Mouse (Mus musculus) G1E (cell line): ENCODE results near the gene Mia2. TPM values are rescaled to one million over a fixed set of nuclear protein-coding genes. Genes with fewer than 3 reads are reported as not detected.

Experiments
- ATAC-seq: 2 replicates; pipeline ENCODE4 v1.8.0; 2016; ENCODE audit warnings: mild to moderate bottlenecking; ENCODE audit not compliant: insufficient number of reproducible peaks, poor library complexity, low FRiP score, severe bottlenecking; ENCODE audit errors: extremely low read depth
- DNase-seq: peaks from one replicate; pipeline ENCODE4 v3.0.0; 2012; ENCODE audit warnings: low spot score
- H3K27me3 ChIP-seq: 2 replicates; pipeline ENCODE4 v1.6.1; 2012; ENCODE audit warnings: mild to moderate bottlenecking, low read length, inconsistent platforms; ENCODE audit not compliant: insufficient read depth
- H3K36me3 ChIP-seq: replicated peaks from 2 replicates; pipeline ENCODE3; 2012; ENCODE audit warnings: mild to moderate bottlenecking, inconsistent platforms
- H3K4me1 ChIP-seq: 2 replicates; pipeline ENCODE4 v1.6.1; 2012; ENCODE audit warnings: low read depth, low read length, inconsistent platforms, mixed read lengths; ENCODE audit not compliant: insufficient read depth
- H3K4me3 ChIP-seq: 2 replicates; pipeline ENCODE4 v1.5.1; 2012; ENCODE audit warnings: low read depth, mild to moderate bottlenecking, inconsistent platforms, low read length, moderate library complexity, mixed read lengths
- H3K9me3 ChIP-seq: replicated peaks from 2 replicates; pipeline ENCODE4 v1.6.1; 2012; ENCODE audit warnings: inconsistent platforms
- CTCF ChIP-seq: IDR thresholded peaks from 2 replicates; pipeline ENCODE4 v1.5.1; 2012; ENCODE audit warnings: low read depth, low read length, inconsistent platforms, mixed read lengths
- GATA1 ChIP-seq: IDR thresholded peaks from 2 replicates; pipeline ENCODE4 v1.6.1; 2012; ENCODE audit warnings: borderline replicate concordance, low read length, inconsistent platforms, mixed read lengths
- GATA2 ChIP-seq: IDR thresholded peaks from 2 replicates; pipeline ENCODE4 v1.6.1; 2012; ENCODE audit warnings: low read depth, low read length, inconsistent platforms, borderline replicate concordance
- POLR2AphosphoS5 ChIP-seq: IDR thresholded peaks from 2 replicates; pipeline ENCODE4 v1.6.1; 2012; ENCODE audit warnings: low read depth, low read length, inconsistent platforms; ENCODE audit not compliant: insufficient replicate concordance
- TAL1 ChIP-seq: conservative IDR thresholded peaks from 2 replicates; pipeline ENCODE4 v1.6.1; 2012; ENCODE audit warnings: low read depth, low read length, inconsistent platforms, mixed read lengths
- polyA plus RNA-seq: library from polyadenylated mRNA; stranded (reverse); fragments of >175 nt; gene quantifications from 2 replicates; pipeline ENCODE4 v1.2.3, GENCODE M21; 2012
- total RNA-seq, 2 experiments: library from RNA; stranded (forward) in 1 of 2; stranded (reverse) in 1 of 2; fragments of 200-1000 nt in 1 of 2; fragments of >200 nt in 1 of 2; fragmentation: Nextera tagmentation in 1 of 2; gene quantifications; 2 replicates each; pipeline ENCODE4 v1.2.3; 2014 to 2017

Mia2 gene
- total and polyA plus RNA-seq, 3 experiments = 50.5 to 151 (median 147) TPM

DNA sequence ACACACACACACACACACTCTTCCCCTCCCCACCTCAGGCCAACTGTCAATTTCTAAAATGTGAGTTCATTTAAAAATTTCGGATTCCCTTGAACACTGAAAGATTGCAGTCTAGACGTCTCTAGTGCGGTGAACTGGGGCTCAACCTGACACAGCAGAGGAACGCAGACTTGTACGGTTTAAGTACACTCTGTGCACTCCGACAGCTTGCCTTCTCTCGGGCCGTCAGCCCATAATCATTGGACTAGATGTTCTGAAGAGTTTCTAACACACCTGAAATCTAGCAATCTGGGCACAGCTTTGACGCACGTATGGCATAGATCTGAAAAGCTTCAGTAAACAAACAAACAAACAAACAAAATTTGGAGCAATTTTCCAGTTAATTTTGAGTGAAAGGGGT, 32.9 kb downstream of the Mia2 start:
- no peak for ATAC-seq

DNA sequence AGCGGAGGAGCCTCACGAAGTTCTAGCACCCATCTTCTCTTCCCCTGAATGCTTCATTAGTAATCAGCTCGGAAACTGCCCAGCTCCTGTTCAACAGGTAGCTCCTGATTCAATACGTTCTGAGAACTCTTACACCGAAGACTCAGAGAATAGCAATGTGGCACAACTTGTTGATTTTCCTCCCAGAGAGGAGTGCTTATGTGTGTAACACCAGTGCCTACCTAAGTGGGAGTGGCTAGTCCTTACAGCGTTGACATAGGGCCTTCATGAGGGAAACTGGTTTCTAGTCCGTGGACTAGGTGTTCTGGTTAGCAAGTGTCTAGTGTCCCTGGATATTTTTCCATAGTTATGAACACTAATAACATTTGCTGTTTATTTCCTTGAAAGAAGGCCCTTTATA, 33.4 kb downstream of the Mia2 start:
- ATAC-seq (no peak), DNase-seq (no peak)
- H3K4me1 ChIP-seq = peaks cover 37% of the 10 kb centered on the region

More for the DNA sequence above, 32.9 kb downstream of the Mia2 start:
- TF ChIP-seq GATA1 = no peak
- no peak for TF ChIP-seq GATA2
- no peak for TF ChIP-seq CTCF
- TF ChIP-seq POLR2AphosphoS5 = no peak
- no peak for TF ChIP-seq TAL1
- no peaks in the 10 kb centered on the region for H3K9me3 ChIP-seq
- H3K4me3 ChIP-seq = no peak overlapping the region
- H3K27me3 ChIP-seq = no peaks in the 10 kb centered on the region
- DNase-seq = no peak
- H3K4me1 ChIP-seq = peaks cover 32% of the 10 kb centered on the region
- H3K36me3 ChIP-seq = peaks cover 2% of the 10 kb centered on the region

DNA sequence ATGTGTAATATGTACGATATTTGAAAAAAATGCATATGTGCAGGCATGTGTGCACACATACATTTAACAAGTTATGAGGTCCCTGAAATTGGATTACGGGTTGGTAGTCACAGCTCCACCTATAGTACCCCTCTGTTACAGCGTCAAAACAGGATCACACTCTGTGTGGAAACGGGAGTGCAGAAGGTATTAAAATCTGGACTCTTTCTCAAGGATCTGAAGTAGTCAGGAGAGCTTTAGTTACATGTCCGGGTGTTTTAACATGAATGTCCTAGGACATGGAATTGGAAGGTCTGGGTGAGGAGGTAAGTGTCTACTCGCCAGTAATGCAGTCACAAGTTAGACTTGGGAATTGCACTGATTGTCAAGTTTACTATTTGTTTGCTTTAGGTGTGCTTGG, 34.0 kb downstream of the Mia2 start:
- ATAC-seq (no peak), DNase-seq (no peak)
- peaks cover 6% of the 10 kb centered on the region for H3K36me3 ChIP-seq
- H3K9me3 ChIP-seq = no peaks in the 10 kb centered on the region
- H3K4me1 ChIP-seq = peaks cover 43% of the 10 kb centered on the region
- TF ChIP-seq GATA1 (no peak), TAL1 (no peak), GATA2 (no peak), CTCF (no peak), POLR2AphosphoS5 (no peak)
- no peaks in the 10 kb centered on the region for H3K27me3 ChIP-seq
- no peak overlapping the region for H3K4me3 ChIP-seq

More for the DNA sequence above, 33.4 kb downstream of the Mia2 start:
- Histone ChIP-seq H3K9me3 (no peaks in the 10 kb centered on the region), H3K27me3 (no peaks in the 10 kb centered on the region), H3K36me3 (peaks cover 2% of the 10 kb centered on the region), H3K4me3 (no peak overlapping the region)
- TF ChIP-seq GATA2 (no peak), CTCF (no peak), TAL1 (no peak)

DNA sequence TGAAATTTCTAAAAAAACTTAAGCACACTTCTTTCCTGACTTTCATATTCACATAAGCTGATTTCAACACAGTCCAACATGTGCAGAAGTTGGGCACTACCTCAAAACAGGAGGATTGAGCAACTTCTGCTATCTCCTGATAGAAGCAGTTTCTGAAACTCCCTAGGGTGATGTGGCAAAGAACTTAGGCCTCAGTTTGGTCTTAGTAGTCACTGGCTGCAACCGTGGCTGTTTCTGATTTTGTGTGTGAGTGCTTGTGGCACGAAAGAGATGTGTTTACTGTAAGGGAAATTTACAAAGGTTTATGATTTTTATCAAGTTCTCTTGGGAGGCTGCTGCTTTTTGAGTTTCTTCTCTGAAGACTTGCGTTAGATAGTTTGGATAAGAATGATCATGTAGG, 34.6 kb downstream of the Mia2 start:
- DNase-seq = peak; percentile 41
- no peak for ATAC-seq
- Histone ChIP-seq H3K27me3 (no peaks in the 10 kb centered on the region), H3K36me3 (peaks cover 9% of the 10 kb centered on the region), H3K9me3 (0 out of 2 replicates have a peak, but pooled peaks cover 1% of the 10 kb centered on the region), H3K4me1 (peaks cover 49% of the 10 kb centered on the region), H3K4me3 (peak overlapping the region; percentile 82; the same call in 1 of the 2 replicates)
- TF ChIP-seq CTCF (no peak), GATA2 (no peak), POLR2AphosphoS5 (no peak), TAL1 (no peak), GATA1 (no peak)

- no peak for TF ChIP-seq GATA1
- peak; percentile 79; the same call in 1 of the 2 replicates for TF ChIP-seq POLR2AphosphoS5
- no peak for TF ChIP-seq CTCF
- DNase-seq (peak; percentile 86), ATAC-seq (peak; percentile 36)
- H3K4me1 ChIP-seq = peaks cover 56% of the 10 kb centered on the region
- H3K36me3 ChIP-seq = peaks cover 15% of the 10 kb centered on the region
- H3K4me3 ChIP-seq = peak overlapping the region; percentile 82
- no peaks in the 10 kb centered on the region for H3K27me3 ChIP-seq
- 0 out of 2 replicates have a peak, but pooled peaks cover 2% of the 10 kb centered on the region for H3K9me3 ChIP-seq
These were observed 35.3 kb downstream of the Mia2 start for GRCm38 (mm10) chr12:59130651-59131577.

DNA sequence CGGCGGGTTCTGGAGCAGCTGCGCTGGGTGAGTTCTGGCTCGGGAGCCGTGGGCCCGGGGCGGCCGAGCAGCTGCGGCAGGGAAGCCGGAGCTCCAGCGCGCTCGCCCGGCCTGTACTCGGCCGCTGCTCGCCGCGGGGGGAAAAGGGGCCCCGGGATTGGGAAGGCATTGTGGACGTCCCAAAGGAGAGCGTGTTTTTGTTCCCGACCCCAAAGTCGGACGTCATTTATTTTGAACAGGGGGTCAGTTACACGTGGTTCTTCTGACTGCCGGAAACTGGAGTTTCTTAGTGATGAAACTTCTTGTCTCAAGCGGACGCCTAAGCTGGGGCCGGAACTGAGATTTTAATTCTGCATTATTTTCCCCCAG, 36.0 kb downstream of the Mia2 start:
- DNase-seq = peak; percentile 34
- TF ChIP-seq GATA1 = no peak
- TF ChIP-seq CTCF = no peak
- TF ChIP-seq TAL1 = no peak
- TF ChIP-seq POLR2AphosphoS5 = no peak
- TF ChIP-seq GATA2 = no peak

GRCm38 (mm10) chr12:59132462-59132861, 36.9 kb downstream of the Mia2 start:
- DNase-seq (peak; percentile 11), ATAC-seq (no peak)
- Histone ChIP-seq H3K4me1 (peaks cover 67% of the 10 kb centered on the region), H3K27me3 (no peaks in the 10 kb centered on the region), H3K9me3 (0 out of 2 replicates have a peak, but pooled peaks cover 2% of the 10 kb centered on the region), H3K4me3 (peak overlapping the region; percentile 82), H3K36me3 (peaks cover 29% of the 10 kb centered on the region)
- TF ChIP-seq POLR2AphosphoS5 = no peak
- TF ChIP-seq CTCF = no peak
- TF ChIP-seq GATA2 = no peak
- TF ChIP-seq TAL1 = no peak
- no peak for TF ChIP-seq GATA1

More for the DNA sequence above, 36.0 kb downstream of the Mia2 start:
- Histone ChIP-seq H3K4me3 (peak overlapping the region; percentile 82), H3K4me1 (peaks cover 62% of the 10 kb centered on the region), H3K36me3 (peaks cover 21% of the 10 kb centered on the region), H3K27me3 (no peaks in the 10 kb centered on the region), H3K9me3 (0 out of 2 replicates have a peak, but pooled peaks cover 2% of the 10 kb centered on the region)
- no peak for ATAC-seq
